15 mouse cellular contexts compared by ENCODE assay signal in the genomic region with DNA sequence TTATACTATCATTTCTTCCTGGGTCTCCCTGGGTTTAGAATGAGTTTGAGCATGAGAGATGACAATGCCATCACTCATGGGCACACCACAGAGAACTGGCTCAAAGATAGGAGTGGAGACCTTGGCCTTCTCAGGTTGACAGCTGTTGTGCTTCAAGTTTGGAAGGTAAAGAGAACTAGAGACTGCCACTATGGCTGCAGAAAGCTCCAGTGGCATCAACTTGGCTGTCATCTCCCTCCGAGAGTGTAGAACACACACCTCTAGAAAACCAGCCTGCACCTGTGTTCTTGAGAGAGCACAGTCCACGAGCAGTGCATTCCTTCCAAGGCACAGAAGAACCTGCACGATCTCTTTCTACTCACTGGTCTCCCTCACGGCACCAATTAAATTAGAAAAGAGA.
"Had no signal": no experiment of that assay in that cellular context is flagged by ENCODE, and none has a peak within 500 bp of the region (broad histone marks: within the 10 kb centered on the region; RNA-seq: fewer than 3 reads in every experiment).

No protein-coding gene starts in this region.

- H3K27ac ChIP-seq: limb, embryonic 10.5 days; limb, embryonic 13.5 days; liver, embryonic 12.5 days; liver, embryonic 15.5 days; lung, embryonic 15.5 days; midbrain, embryonic 10.5 days; midbrain, embryonic 13.5 days; neural tube, embryonic 13.5 days had no signal

- DNase-seq: liver; lung, adult 18-20 months; retina, postnatal 1 day; thymus, adult 18-20 months had no signal

- H3K9ac ChIP-seq: kidney, embryonic 15.5 days; limb, embryonic 13.5 days; liver, embryonic 12.5 days; liver, embryonic 15.5 days; lung, embryonic 15.5 days; midbrain, embryonic 13.5 days; neural tube, embryonic 13.5 days had no signal

- H3K27me3 ChIP-seq: kidney, embryonic 15.5 days; limb, embryonic 13.5 days; liver, embryonic 12.5 days; liver, embryonic 15.5 days; lung, embryonic 15.5 days; megakaryocyte, embryonic 14.5 days; midbrain, embryonic 13.5 days; neural tube, embryonic 13.5 days had no signal

- H3K4me3 ChIP-seq: kidney, embryonic 15.5 days; limb, embryonic 10.5 days; limb, embryonic 13.5 days; liver, embryonic 12.5 days; liver, embryonic 15.5 days; lung, embryonic 15.5 days; megakaryocyte, embryonic 14.5 days; midbrain, embryonic 10.5 days; midbrain, embryonic 13.5 days; myocyte; neural tube, embryonic 13.5 days had no signal

- H3K36me3 ChIP-seq: lung, embryonic 15.5 days had no signal

- H3K4me1 ChIP-seq: limb, embryonic 10.5 days; limb, embryonic 13.5 days had no signal
